Mouse (Mus musculus) layer of hippocampus, postnatal 25 days (tissue): ENCODE results near the gene Pde3a. TPM values are rescaled to one million over a fixed set of nuclear protein-coding genes. Genes with fewer than 3 reads are reported as not detected.
A peak's percentile ranks its signal among the peaks of the same experiment; 100 is the strongest.

Experiments used
- DNase-seq, 2 experiments: peaks; one replicate each; pipeline ENCODE4 v3.0.0; 2022; ENCODE audit warnings: mixed read lengths in 2 of 2, low spot score in 1 of 2; ENCODE audit errors: extremely low spot score in 1 of 2
- total RNA-seq, 2 experiments: library from RNA; stranded (reverse); gene quantifications; 2 replicates each; pipeline ENCODE4 v1.2.3; 2021

Gene Pde3a
- total RNA-seq, result 1 to 10 TPM; 2.2 to 3.0 TPM

GRCm38 (mm10) chr6:141248691-141249584, at the start of gene Pde3a:
Gene Pde3a, plus strand, starts transcription at chr6:141249269.
- no peak for DNase-seq

- no peak for DNase-seq
Observed at GRCm38 (mm10) chr6:141200173-141200615, 48.9 kb upstream of the Pde3a start.

- no peak for DNase-seq
Observed at GRCm38 (mm10) chr6:141207531-141207930, 41.5 kb upstream of the Pde3a start.

GRCm38 (mm10) chr6:141208283-141208872, 40.7 kb upstream of the Pde3a start:
- DNase-seq, result no peak

GRCm38 (mm10) chr6:141210021-141210420, 39.0 kb upstream of the Pde3a start:
- DNase-seq, result no peak

GRCm38 (mm10) chr6:141221081-141221480, 28.0 kb upstream of the Pde3a start:
- no peak for DNase-seq

- DNase-seq, result no peak
Observed at GRCm38 (mm10) chr6:141226851-141227657, 22.0 kb upstream of the Pde3a start.

GRCm38 (mm10) chr6:141227658-141228005, 21.4 kb upstream of the Pde3a start:
- no peak for DNase-seq

GRCm38 (mm10) chr6:141232756-141233382, 16.2 kb upstream of the Pde3a start:
- no peak for DNase-seq

- DNase-seq, result no peak
Observed at GRCm38 (mm10) chr6:141241809-141242208, 7.3 kb upstream of the Pde3a start.

GRCm38 (mm10) chr6:141245089-141245488, 4.0 kb upstream of the Pde3a start:
- no peak for DNase-seq

GRCm38 (mm10) chr6:141246391-141246790, 2.7 kb upstream of the Pde3a start:
- DNase-seq, result no peak

- DNase-seq, result no peak
Observed at GRCm38 (mm10) chr6:141248081-141248480, 988 bp upstream of the Pde3a start.

- peak; percentile 20 to 31 for DNase-seq
Observed at GRCm38 (mm10) chr6:141249585-141250295, 671 bp downstream of the Pde3a start.

GRCm38 (mm10) chr6:141250296-141250629, 1.2 kb downstream of the Pde3a start:
- DNase-seq, result no peak

- DNase-seq, result no peak
Observed at GRCm38 (mm10) chr6:141250984-141251383, 1.9 kb downstream of the Pde3a start.

GRCm38 (mm10) chr6:141252520-141252919, 3.5 kb downstream of the Pde3a start:
- DNase-seq, result no peak

- DNase-seq, result no peak
Observed at GRCm38 (mm10) chr6:141254956-141255355, 5.9 kb downstream of the Pde3a start.

GRCm38 (mm10) chr6:141256896-141257295, 7.8 kb downstream of the Pde3a start:
- DNase-seq, result no peak
